Mouse (Mus musculus) ES-E14 (cell line): ENCODE data around the gene Lrrc46. TPM values are rescaled to one million over a fixed set of nuclear protein-coding genes. Genes with fewer than 3 reads are reported as not detected.

Source experiments
- DNase-seq: peaks from one replicate; pipeline ENCODE4 v3.0.0-alpha.2; 2013; ENCODE audit warnings: low read depth, low spot score
- H3K27ac ChIP-seq: 2 replicates; pipeline ENCODE4 v1.5.1; 2012; ENCODE audit warnings: low read depth, mild to moderate bottlenecking, low read length, moderate library complexity, mixed read lengths; ENCODE audit not compliant: poor library complexity, insufficient read depth, severe bottlenecking
- H3K36me3 ChIP-seq: 2 replicates; pipeline ENCODE4 v1.6.1; 2012; ENCODE audit warnings: mild to moderate bottlenecking, low read length, moderate library complexity, mixed read lengths; ENCODE audit not compliant: control insufficient read depth, poor library complexity, insufficient read depth, severe bottlenecking
- H3K4me1 ChIP-seq, 2 experiments: fragments of 150-350 bp in 1 of 2; sonication (generic) in 1 of 2; 2 replicates each; pipeline ENCODE4 v1.6.1; 2012; ENCODE audit warnings: low read length in 2 of 2, mild to moderate bottlenecking in 1 of 2, mixed read lengths in 1 of 2; ENCODE audit not compliant: control insufficient read depth in 2 of 2, insufficient read depth in 2 of 2, poor library complexity in 1 of 2
- H3K4me3 ChIP-seq, 2 experiments: fragments of 150-350 bp in 1 of 2; sonication (generic) in 1 of 2; 2 replicates each; pipeline ENCODE4 v1.5.1; 2012; ENCODE audit warnings: low read length in 2 of 2, low read depth in 1 of 2, mild to moderate bottlenecking in 1 of 2, mixed read lengths in 1 of 2; ENCODE audit not compliant: insufficient read depth in 1 of 2, poor library complexity in 1 of 2, severe bottlenecking in 1 of 2
- H3K9ac ChIP-seq: 2 replicates; pipeline ENCODE4 v1.6.1; 2012; ENCODE audit warnings: low read depth, mild to moderate bottlenecking, low read length, mixed read lengths; ENCODE audit not compliant: poor library complexity, insufficient read depth, severe bottlenecking
- H3K9me3 ChIP-seq: fragments of 150-350 bp; sonication (generic); 2 replicates; pipeline ENCODE4 v1.6.1; 2012; ENCODE audit warnings: low read depth, mild to moderate bottlenecking, low read length; ENCODE audit not compliant: control insufficient read depth, insufficient read depth
- CHD2 ChIP-seq: IDR thresholded peaks from 2 replicates; pipeline ENCODE4 v1.6.1; 2014; ENCODE audit warnings: mild to moderate bottlenecking, low read depth, low read length, inconsistent platforms
- HCFC1 ChIP-seq: IDR thresholded peaks from 2 replicates; pipeline ENCODE4 v1.6.1; 2012; ENCODE audit warnings: low read length, inconsistent platforms, borderline replicate concordance; ENCODE audit not compliant: insufficient read depth
- MAFK ChIP-seq: IDR thresholded peaks from 2 replicates; pipeline ENCODE4 v1.6.1; 2014; ENCODE audit warnings: mild to moderate bottlenecking, low read depth, low read length, inconsistent platforms; ENCODE audit not compliant: insufficient read depth
- ZC3H11A ChIP-seq: IDR thresholded peaks from 2 replicates; pipeline ENCODE4 v1.6.1; 2012; ENCODE audit warnings: low read depth, mild to moderate bottlenecking, inconsistent platforms, low read length, borderline replicate concordance
- ZNF384 ChIP-seq: IDR thresholded peaks from 2 replicates; pipeline ENCODE4 v1.6.1; 2012; ENCODE audit warnings: low read depth, low read length, inconsistent platforms
- in situ Hi-C, 2 experiments: fragments of 600-800 bp; cut with MboI; formaldehyde crosslinking; loops; one replicate each; pipeline ENCODE4 v1.15.1; 2025; ENCODE audit warnings: low sequenced_read_pairs in 2 of 2, inconsistent platforms in 1 of 2; ENCODE audit not compliant: unreplicated experiment in 2 of 2
- total RNA-seq: library from RNA; depleted of rRNA; stranded (reverse); fragments of 300-350 nt; gene quantifications from 2 replicates; pipeline ENCODE4 v1.2.3, GENCODE M21; 2012; rRNA removed

The Lrrc46 gene
- 0.42 and 0.54 TPM in 2 replicates for total RNA-seq

GRCm38 (mm10) chr11:97041022-97041899 lies at the start of gene Lrrc46, which contains the start of gene Mrpl10:
Gene Lrrc46, minus strand, starts transcription at chr11:97041407.
Gene Mrpl10, plus strand, starts transcription at chr11:97041560.
- Histone ChIP-seq H3K36me3 (peaks cover 6% of the 10 kb centered on the region; the same call in 1 of the 2 replicates), H3K4me3 (peak within 1 kb of the TSS; percentile 83 to 98), H3K4me1 (peaks cover 0 to 13% of the 10 kb centered on the region in 2 experiments; a peak in 2 of 4 replicates), H3K9me3 (no peaks in the 10 kb centered on the region), H3K27ac (peak within 1 kb of the TSS; percentile 88), H3K9ac (peak within 1 kb of the TSS; percentile 99)
- DNase-seq: peak; percentile 96
- in situ Hi-C loops: no loop called here
- TF ChIP-seq ZC3H11A: no peak
- TF ChIP-seq MAFK: peak; percentile 47; the same call in 1 of the 2 replicates
- TF ChIP-seq CHD2: no peak
- peak; percentile 100 for TF ChIP-seq ZNF384
- peak; percentile 34; the same call in 1 of the 2 replicates for TF ChIP-seq HCFC1

- in situ Hi-C loops: no loop called here
Measured at GRCm38 (mm10) chr11:97086365-97086764, 45.2 kb upstream of the Lrrc46 start.

GRCm38 (mm10) chr11:97084821-97085505 lies 43.8 kb upstream of the Lrrc46 start:
- Histone ChIP-seq H3K36me3 (no peaks in the 10 kb centered on the region), H3K27ac (no peak overlapping the region), H3K4me1 (peaks cover 3 to 10% of the 10 kb centered on the region in 2 experiments; a peak in 3 of 4 replicates), H3K9me3 (no peaks in the 10 kb centered on the region), H3K4me3 (no peak overlapping the region), H3K9ac (no peak overlapping the region)
- TF ChIP-seq ZNF384 (no peak), MAFK (no peak), CHD2 (no peak), HCFC1 (no peak), ZC3H11A (no peak)
- DNase-seq: no peak
- in situ Hi-C loops: no loop called here

More at GRCm38 (mm10) chr11:97086365-97086764, 45.2 kb upstream of the Lrrc46 start:
- Histone ChIP-seq H3K9me3 (no peaks in the 10 kb centered on the region), H3K9ac (no peak overlapping the region), H3K27ac (no peak overlapping the region; the same call in 1 of the 2 replicates), H3K4me1 (peaks cover 3 to 10% of the 10 kb centered on the region in 2 experiments; a peak in 3 of 4 replicates), H3K36me3 (no peaks in the 10 kb centered on the region), H3K4me3 (no peak overlapping the region)
- no peak for DNase-seq
- TF ChIP-seq MAFK (no peak), HCFC1 (no peak), ZNF384 (no peak), CHD2 (no peak), ZC3H11A (no peak)

GRCm38 (mm10) chr11:97083401-97084140 lies 42.4 kb upstream of the Lrrc46 start:
- no peak overlapping the region for H3K9ac ChIP-seq

More at GRCm38 (mm10) chr11:97083401-97084140, 42.4 kb upstream of the Lrrc46 start:
- Histone ChIP-seq H3K4me3 (no peak overlapping the region), H3K9me3 (no peaks in the 10 kb centered on the region), H3K36me3 (no peaks in the 10 kb centered on the region), H3K4me1 (peaks cover 3 to 10% of the 10 kb centered on the region in 2 experiments; a peak in 3 of 4 replicates), H3K27ac (no peak overlapping the region)
- DNase-seq: no peak
- no peak for TF ChIP-seq MAFK
- in situ Hi-C loops: no loop called here
